Mouse (Mus musculus): ENCODE data around the gene Gm8232.
"Not testable (repeated sequence)": the region's sequence is repeated elsewhere in the genome, so short reads cannot be mapped to it uniquely, and the experiment has no call there.

- not testable (repeated sequence) for TF ChIP-seq CTCF, EP300 (IDR thresholded peaks at IDR 0.05; ENCODE audit: low read depth)
Observed at GRCm38 (mm10) chr14:44384233-44384632, 49.2 kb upstream of the Gm8232 start.

All from liver, postnatal 0 days (tissue).